Mouse (Mus musculus) cerebellum, postnatal 36 days (tissue): ENCODE data around the gene Lrrc3b.

Experiments used
- DNase-seq, 2 experiments: peaks; one replicate each; pipeline ENCODE4 v3.0.0; 2021 to 2022; ENCODE audit warnings: mixed read lengths in 2 of 2

Gene Lrrc3b

GRCm38 (mm10) chr14:15330155-15330554 lies 108.6 kb downstream of the Lrrc3b start:
- no peak for DNase-seq

DNA sequence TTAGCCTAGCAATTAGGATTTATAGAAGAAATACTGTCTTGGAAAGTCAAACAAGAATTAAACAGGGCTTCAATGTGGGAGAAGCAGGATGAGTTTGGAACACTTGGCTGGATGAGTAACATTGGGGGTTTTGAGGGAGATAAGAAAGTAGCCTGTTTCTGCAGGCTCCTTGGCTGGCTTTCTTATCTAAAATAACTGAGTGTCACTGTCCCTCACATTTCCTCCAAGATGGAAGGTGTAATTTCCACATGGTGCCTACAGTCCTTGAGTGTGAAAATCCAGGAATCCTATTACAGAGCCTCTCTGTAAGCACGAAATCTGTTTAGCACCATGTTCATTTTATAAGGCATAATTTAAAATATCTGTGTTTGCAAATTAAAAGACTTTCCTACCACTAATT lies 112.9 kb downstream of the Lrrc3b start:
- no peak for DNase-seq

- no peak for DNase-seq
Measured at GRCm38 (mm10) chr14:15322441-15323123, 116.2 kb downstream of the Lrrc3b start.

- no peak for DNase-seq
Measured at GRCm38 (mm10) chr14:15319399-15319915, 119.3 kb downstream of the Lrrc3b start.

GRCm38 (mm10) chr14:15308576-15308975 lies 130.2 kb downstream of the Lrrc3b start:
- no peak for DNase-seq
